Mouse (Mus musculus) stomach, postnatal 0 days (tissue): Measurements from ENCODE around the gene Sall1.

Experiments used
- CTCF ChIP-seq: IDR thresholded peaks from 2 replicates; pipeline ENCODE4 v1.5.1; 2016; ENCODE audit warnings: antibody characterized with exemption, low read depth, mild to moderate bottlenecking, moderate library complexity
- EP300 ChIP-seq: optimal IDR thresholded peaks from 2 replicates; pipeline ENCODE3; 2016; ENCODE audit warnings: antibody characterized with exemption

DNA sequence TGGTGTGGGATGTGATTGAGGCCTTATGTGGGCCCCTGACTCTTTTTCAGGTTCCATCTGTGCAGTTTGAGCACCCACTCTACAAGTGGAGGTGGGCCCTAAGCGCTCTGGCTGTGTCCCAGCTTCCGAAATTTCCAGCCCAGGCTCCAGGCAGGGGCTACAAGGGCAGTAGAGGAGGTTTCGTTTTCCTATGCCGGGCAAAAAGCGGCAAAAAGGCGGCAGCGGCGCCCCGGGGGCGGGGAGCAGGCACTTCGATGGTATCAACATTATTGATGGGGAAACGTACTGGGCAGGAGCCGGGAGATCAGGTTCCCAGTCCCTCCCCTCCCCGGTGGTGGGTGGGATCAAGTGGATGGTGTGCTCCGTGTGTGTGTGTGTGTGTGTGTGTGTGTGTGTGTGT lies 2.3 kb upstream of the Sall1 start:
- TF ChIP-seq EP300 (no peak), CTCF (no peak)
